Mouse (Mus musculus) heart, postnatal 0 days (tissue): Measurements from ENCODE around the gene Olfr1448. TPM values are rescaled to one million over a fixed set of nuclear protein-coding genes. Genes with fewer than 3 reads are reported as not detected.
"Not testable (repeated sequence)": the region's sequence is repeated elsewhere in the genome, so short reads cannot be mapped to it uniquely, and the experiment has no call there.

Experiments used
- ATAC-seq: fragments of 200-750 bp; cut with Nextera tagmentation; 2 replicates; pipeline ENCODE4 v1.8.0; 2017; ENCODE audit warnings: low read depth, moderate number of reproducible peaks, moderate library complexity; ENCODE audit not compliant: insufficient read depth
- DNase-seq: peaks from one replicate; pipeline ENCODE4 v3.0.0-alpha.2; 2016; ENCODE audit warnings: low spot score
- H3K27ac ChIP-seq: fragments of 300-500 bp; sonication (generic); 2 replicates; pipeline ENCODE4 v1.5.1; 2014; ENCODE audit warnings: low read depth, mild to moderate bottlenecking
- H3K27me3 ChIP-seq: fragments of 300-500 bp; sonication (generic); 2 replicates; pipeline ENCODE4 v1.6.1; 2014; ENCODE audit warnings: low read length, mixed read lengths; ENCODE audit not compliant: control insufficient read depth, insufficient read depth
- H3K36me3 ChIP-seq: fragments of 300-500 bp; sonication (generic); replicated peaks from 2 replicates; pipeline ENCODE4 v1.6.1; 2014; ENCODE audit warnings: low read length, mixed read lengths; ENCODE audit not compliant: control insufficient read depth, insufficient read depth
- H3K4me1 ChIP-seq: fragments of 300-500 bp; sonication (generic); 2 replicates; pipeline ENCODE4 v1.6.1; 2014; ENCODE audit warnings: antibody characterized with exemption; ENCODE audit not compliant: control insufficient read depth, insufficient read depth
- H3K4me2 ChIP-seq: fragments of 300-500 bp; sonication (generic); 2 replicates; pipeline ENCODE4 v1.6.1; 2014; ENCODE audit warnings: low read depth, mild to moderate bottlenecking, low read length, moderate library complexity
- H3K4me3 ChIP-seq: fragments of 300-500 bp; sonication (generic); 2 replicates; pipeline ENCODE4 v1.5.1; 2014; ENCODE audit warnings: low read depth, low read length
- H3K9ac ChIP-seq: fragments of 300-500 bp; sonication (generic); replicated peaks from 2 replicates; pipeline ENCODE4 v1.6.1; 2014; ENCODE audit warnings: low read depth, low read length, mixed read lengths
- H3K9me3 ChIP-seq: fragments of 300-500 bp; sonication (generic); replicated peaks from 2 replicates; pipeline ENCODE4 v1.6.1; 2016; ENCODE audit warnings: low read length; ENCODE audit not compliant: control insufficient read depth
- CTCF ChIP-seq: IDR thresholded peaks from 2 replicates; pipeline ENCODE4 v1.5.1; 2016; ENCODE audit warnings: antibody characterized with exemption, control low read depth, low read depth
- EP300 ChIP-seq: IDR thresholded peaks from 2 replicates; pipeline ENCODE4 v1.6.1; 2016; ENCODE audit warnings: antibody characterized with exemption, low read depth
- WGBS: fragments of 180-500 bp; shearing (Covaris S2); extraction: QIAGEN DNeasy Blood & Tissue Kit; methylation state at CpG from one replicate; pipeline ENCODE4 v1.1.7; 2014; 5-methylcytosine and 5-hydroxymethylcytosine counted together
- polyA plus RNA-seq: library from polyadenylated mRNA; unstranded; fragments of >200 nt; fragmentation: Nextera tagmentation; extraction: Ambion mirVana; gene quantifications from 2 replicates; pipeline ENCODE4 v1.2.1, GENCODE M21; 2015
- total RNA-seq: library from RNA; depleted of rRNA; stranded (reverse); fragments of >200 nt; gene quantifications from 2 replicates; pipeline ENCODE4 v1.2.3, GENCODE M21; 2014; ENCODE audit warnings: low replicate concordance; rRNA removed

The Olfr1448 gene
- total RNA-seq (not detected in 2 replicates), polyA plus RNA-seq (not detected in 2 replicates)

GRCm38 (mm10) chr19:12924319-12924718 is at the start of gene Olfr1448:
Olfr1448 (minus strand) TSS chr19:12924419.
- H3K9me3 ChIP-seq, result no peaks in the 10 kb centered on the region
- TF ChIP-seq EP300 (no peak), CTCF (no peak)
- 42% methylated on average over 1 of the region's 1 CpGs for WGBS
- no peak within 1 kb of the TSS for H3K27ac ChIP-seq
- H3K27me3 ChIP-seq, result no peaks in the 10 kb centered on the region
- H3K4me3 ChIP-seq, result no peak within 1 kb of the TSS
- no peaks in the 10 kb centered on the region for H3K36me3 ChIP-seq
- H3K4me2 ChIP-seq, result no peak within 1 kb of the TSS
- DNase-seq (no peak), ATAC-seq (no peak)
- no peak within 1 kb of the TSS for H3K9ac ChIP-seq
- no peaks in the 10 kb centered on the region for H3K4me1 ChIP-seq

GRCm38 (mm10) chr19:12970082-12970481 is 45.9 kb upstream of the Olfr1448 start:
- ATAC-seq, H3K4me2 ChIP-seq, H3K27ac ChIP-seq, H3K4me1 ChIP-seq, H3K9ac ChIP-seq, H3K36me3 ChIP-seq, H3K9me3 ChIP-seq, DNase-seq, H3K4me3 ChIP-seq, H3K27me3 ChIP-seq: not testable (repeated sequence)
- WGBS, result 73% methylated on average over 5 of the region's 5 CpGs

- DNase-seq (no peak), ATAC-seq (no peak)
- Histone ChIP-seq H3K4me1 (no peaks in the 10 kb centered on the region), H3K9ac (no peak within 1 kb of the TSS), H3K4me3 (no peak within 1 kb of the TSS), H3K4me2 (no peak within 1 kb of the TSS), H3K27me3 (no peaks in the 10 kb centered on the region), H3K27ac (no peak within 1 kb of the TSS), H3K36me3 (no peaks in the 10 kb centered on the region), H3K9me3 (no peaks in the 10 kb centered on the region; the same call in 1 of the 2 replicates)
- 74% methylated on average over 1 of the region's 1 CpGs for WGBS
- no peak for TF ChIP-seq EP300
Measured at GRCm38 (mm10) chr19:12949958-12950357, 25.7 kb upstream of the Olfr1448 start, which contains the start of gene Olfr1450. Olfr1450 (plus strand) TSS chr19:12950258.

GRCm38 (mm10) chr19:12930540-12930939 is 6.3 kb upstream of the Olfr1448 start, which contains the start of gene Olfr1449:
Olfr1449 (plus strand) TSS chr19:12930840.
- TF ChIP-seq EP300 (no peak), CTCF (no peak)
- H3K9ac ChIP-seq, result no peak within 1 kb of the TSS
- DNase-seq (no peak), ATAC-seq (no peak)
- no peaks in the 10 kb centered on the region for H3K27me3 ChIP-seq
- H3K27ac ChIP-seq, result no peak within 1 kb of the TSS
- no peaks in the 10 kb centered on the region for H3K9me3 ChIP-seq
- no peaks in the 10 kb centered on the region for H3K4me1 ChIP-seq
- H3K36me3 ChIP-seq, result no peaks in the 10 kb centered on the region
- no peak within 1 kb of the TSS for H3K4me3 ChIP-seq
- H3K4me2 ChIP-seq, result no peak within 1 kb of the TSS

GRCm38 (mm10) chr19:12903643-12904042 is 20.6 kb downstream of the Olfr1448 start, which contains the start of gene Olfr1447:
Olfr1447 (minus strand) TSS chr19:12903743.
- Histone ChIP-seq H3K4me3 (no peak within 1 kb of the TSS), H3K4me1 (no peaks in the 10 kb centered on the region), H3K27ac (no peak within 1 kb of the TSS), H3K27me3 (no peaks in the 10 kb centered on the region), H3K9me3 (peaks cover 7% of the 10 kb centered on the region; the same call in 1 of the 2 replicates), H3K4me2 (no peak within 1 kb of the TSS), H3K36me3 (no peaks in the 10 kb centered on the region), H3K9ac (no peak within 1 kb of the TSS)
- DNase-seq (no peak), ATAC-seq (no peak)
- 80% methylated on average over 1 of the region's 1 CpGs for WGBS
- no peak for TF ChIP-seq EP300
- no peak for TF ChIP-seq CTCF

DNA sequence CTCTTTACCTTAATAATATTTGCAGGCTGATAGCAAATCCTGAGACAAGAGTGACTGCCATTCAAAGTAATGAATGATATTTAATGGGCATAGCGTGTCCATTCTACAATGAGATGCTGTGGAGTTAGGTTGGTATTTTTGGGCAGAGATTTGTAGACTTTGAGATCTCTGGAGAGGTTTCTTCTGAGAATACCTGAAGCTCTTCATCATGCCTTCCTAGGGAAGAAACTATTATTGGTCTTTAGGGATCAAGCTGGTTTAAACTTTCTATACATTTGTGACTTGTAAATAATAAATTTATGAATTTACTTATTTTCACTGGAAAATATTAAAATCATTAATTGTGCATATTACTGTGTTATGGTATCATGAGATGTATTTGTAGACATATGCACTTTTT is 30.8 kb downstream of the Olfr1448 start, which contains the start of gene Olfr1446:
Gene Olfr1446 (minus strand): TSS at position 101 of the 400 bp plus-strand sequence.
- H3K27me3 ChIP-seq, result no peaks in the 10 kb centered on the region
- H3K4me3 ChIP-seq, result no peak within 1 kb of the TSS
- H3K9ac ChIP-seq, result no peak within 1 kb of the TSS
- 60% methylated on average over 1 of the region's 1 CpGs for WGBS
- no peak within 1 kb of the TSS for H3K27ac ChIP-seq
- H3K4me1 ChIP-seq, result no peaks in the 10 kb centered on the region
- TF ChIP-seq EP300 (no peak), CTCF (no peak)
- DNase-seq (no peak), ATAC-seq (no peak)
- no peaks in the 10 kb centered on the region for H3K36me3 ChIP-seq
- no peak within 1 kb of the TSS for H3K4me2 ChIP-seq
- 0 out of 2 replicates have a peak, but pooled peaks cover 2% of the 10 kb centered on the region for H3K9me3 ChIP-seq
